Mouse (Mus musculus): ENCODE measurements at regions not wholly inside any gene's neighbourhood (a gene's known extent, or its start where the extent isn't known, plus 50 kb on each side); places are given as distances from the start of the nearest gene placed in this dataset.

- Histone ChIP-seq H3K27ac (ENCODE audit: low read depth, low read length) (no peak overlapping the region), H3K4me2 (ENCODE audit: low read depth, low read length, severe bottlenecking) (no peak overlapping the region), H3K27me3 (ENCODE audit: control insufficient read depth, insufficient read depth, low read length) (no peaks in the 10 kb centered on the region), H3K4me1 (replicated peaks; ENCODE audit: control insufficient read depth, insufficient read depth, low read length) (no peaks in the 10 kb centered on the region), H3K9me3 (ENCODE audit: control insufficient read depth, low read length) (no peaks in the 10 kb centered on the region), H3K36me3 (ENCODE audit: control insufficient read depth, insufficient read depth, low read length) (no peaks in the 10 kb centered on the region), H3K9ac (ENCODE audit: low read length) (no peak overlapping the region), H3K4me3 (ENCODE audit: low read depth, low read length) (no peak overlapping the region)
- no peak for ATAC-seq (replicated peaks; ENCODE audit: low FRiP score)
- 90% methylated on average over 4 of the region's 4 CpGs for WGBS
- DNase-seq (ENCODE audit: low spot score) = no peak
Observed at GRCm38 (mm10) chr3:117132897-117133296, 164.1 kb upstream of the Palmd start.

- no peaks in the 10 kb centered on the region for H3K36me3 ChIP-seq (ENCODE audit: control insufficient read depth, insufficient read depth, low read length)
- no peak overlapping the region for H3K4me2 ChIP-seq (ENCODE audit: low read depth, low read length, severe bottlenecking)
- ATAC-seq (replicated peaks; ENCODE audit: low FRiP score) (no peak), DNase-seq (ENCODE audit: low spot score) (no peak)
- 91% methylated on average over 3 of the region's 3 CpGs for WGBS
- no peak overlapping the region for H3K27ac ChIP-seq (ENCODE audit: low read depth, low read length)
- H3K4me1 ChIP-seq (replicated peaks; ENCODE audit: control insufficient read depth, insufficient read depth, low read length) = no peaks in the 10 kb centered on the region
- no peaks in the 10 kb centered on the region for H3K27me3 ChIP-seq (ENCODE audit: control insufficient read depth, insufficient read depth, low read length)
- no peak overlapping the region for H3K4me3 ChIP-seq (ENCODE audit: low read depth, low read length)
- H3K9ac ChIP-seq (ENCODE audit: low read length) = no peak overlapping the region
- H3K9me3 ChIP-seq (ENCODE audit: control insufficient read depth, low read length) = no peaks in the 10 kb centered on the region
Observed at GRCm38 (mm10) chr3:117122211-117122610, 153.4 kb upstream of the Palmd start.

- H3K36me3 ChIP-seq (ENCODE audit: control insufficient read depth, insufficient read depth, low read length) = no peaks in the 10 kb centered on the region
- H3K27me3 ChIP-seq (ENCODE audit: control insufficient read depth, insufficient read depth, low read length) = no peaks in the 10 kb centered on the region
- no peak overlapping the region for H3K27ac ChIP-seq (ENCODE audit: low read depth, low read length)
- H3K9ac ChIP-seq (ENCODE audit: low read length) = no peak overlapping the region
- DNase-seq (ENCODE audit: low spot score) = no peak
- H3K4me3 ChIP-seq (ENCODE audit: low read depth, low read length) = no peak overlapping the region
- no peaks in the 10 kb centered on the region for H3K9me3 ChIP-seq (ENCODE audit: control insufficient read depth, low read length)
- peak; percentile 75 for ATAC-seq (replicated peaks; ENCODE audit: low FRiP score)
- H3K4me1 ChIP-seq (replicated peaks; ENCODE audit: control insufficient read depth, insufficient read depth, low read length) = no peaks in the 10 kb centered on the region
- no peak overlapping the region for H3K4me2 ChIP-seq (ENCODE audit: low read depth, low read length, severe bottlenecking)
- WGBS = 66% methylated on average over 13 of the region's 13 CpGs
Observed at GRCm38 (mm10) chr3:117120086-117121055, 151.6 kb upstream of the Palmd start.

- WGBS = 72% methylated on average over 5 of the region's 5 CpGs
- H3K4me2 ChIP-seq (ENCODE audit: low read depth, low read length, severe bottlenecking) = no peak overlapping the region
Observed at GRCm38 (mm10) chr3:117119576-117119975, 150.8 kb upstream of the Palmd start.

GRCm38 (mm10) chr3:117117838-117118237, 149.1 kb upstream of the Palmd start:
- WGBS = 55% methylated on average over 1 of the region's 1 CpGs
- Histone ChIP-seq H3K4me3 (ENCODE audit: low read depth, low read length) (no peak overlapping the region), H3K27me3 (ENCODE audit: control insufficient read depth, insufficient read depth, low read length) (no peaks in the 10 kb centered on the region), H3K27ac (ENCODE audit: low read depth, low read length) (no peak overlapping the region), H3K9me3 (ENCODE audit: control insufficient read depth, low read length) (no peaks in the 10 kb centered on the region), H3K36me3 (ENCODE audit: control insufficient read depth, insufficient read depth, low read length) (no peaks in the 10 kb centered on the region), H3K9ac (ENCODE audit: low read length) (no peak overlapping the region), H3K4me2 (ENCODE audit: low read depth, low read length, severe bottlenecking) (no peak overlapping the region), H3K4me1 (replicated peaks; ENCODE audit: control insufficient read depth, insufficient read depth, low read length) (no peaks in the 10 kb centered on the region)
- ATAC-seq (replicated peaks; ENCODE audit: low FRiP score) (no peak), DNase-seq (ENCODE audit: low spot score) (no peak)

More at GRCm38 (mm10) chr3:117119576-117119975, 150.8 kb upstream of the Palmd start:
- no peaks in the 10 kb centered on the region for H3K4me1 ChIP-seq (replicated peaks; ENCODE audit: control insufficient read depth, insufficient read depth, low read length)
- H3K27me3 ChIP-seq (ENCODE audit: control insufficient read depth, insufficient read depth, low read length) = no peaks in the 10 kb centered on the region
- H3K27ac ChIP-seq (ENCODE audit: low read depth, low read length) = no peak overlapping the region
- no peak overlapping the region for H3K9ac ChIP-seq (ENCODE audit: low read length)
- H3K4me3 ChIP-seq (ENCODE audit: low read depth, low read length) = no peak overlapping the region
- ATAC-seq (replicated peaks; ENCODE audit: low FRiP score) (no peak), DNase-seq (ENCODE audit: low spot score) (no peak)
- H3K9me3 ChIP-seq (ENCODE audit: control insufficient read depth, low read length) = no peaks in the 10 kb centered on the region
- H3K36me3 ChIP-seq (ENCODE audit: control insufficient read depth, insufficient read depth, low read length) = no peaks in the 10 kb centered on the region

GRCm38 (mm10) chr3:117116210-117116609, 147.4 kb upstream of the Palmd start:
- DNase-seq (ENCODE audit: low spot score) (no peak), ATAC-seq (replicated peaks; ENCODE audit: low FRiP score) (no peak)
- no peaks in the 10 kb centered on the region for H3K36me3 ChIP-seq (ENCODE audit: control insufficient read depth, insufficient read depth, low read length)
- no peaks in the 10 kb centered on the region for H3K9me3 ChIP-seq (ENCODE audit: control insufficient read depth, low read length)
- no peak overlapping the region for H3K4me2 ChIP-seq (ENCODE audit: low read depth, low read length, severe bottlenecking)
- no peaks in the 10 kb centered on the region for H3K27me3 ChIP-seq (ENCODE audit: control insufficient read depth, insufficient read depth, low read length)
- 86% methylated on average over 2 of the region's 2 CpGs for WGBS
- no peak overlapping the region for H3K9ac ChIP-seq (ENCODE audit: low read length)
- H3K27ac ChIP-seq (ENCODE audit: low read depth, low read length) = no peak overlapping the region
- H3K4me1 ChIP-seq (replicated peaks; ENCODE audit: control insufficient read depth, insufficient read depth, low read length) = no peaks in the 10 kb centered on the region
- no peak overlapping the region for H3K4me3 ChIP-seq (ENCODE audit: low read depth, low read length)

GRCm38 (mm10) chr3:117112766-117113165, 144.0 kb upstream of the Palmd start:
- Histone ChIP-seq H3K9ac (ENCODE audit: low read length) (no peak overlapping the region), H3K4me1 (replicated peaks; ENCODE audit: control insufficient read depth, insufficient read depth, low read length) (no peaks in the 10 kb centered on the region), H3K4me3 (ENCODE audit: low read depth, low read length) (no peak overlapping the region), H3K27ac (ENCODE audit: low read depth, low read length) (no peak overlapping the region), H3K4me2 (ENCODE audit: low read depth, low read length, severe bottlenecking) (no peak overlapping the region), H3K36me3 (ENCODE audit: control insufficient read depth, insufficient read depth, low read length) (no peaks in the 10 kb centered on the region), H3K9me3 (ENCODE audit: control insufficient read depth, low read length) (no peaks in the 10 kb centered on the region), H3K27me3 (ENCODE audit: control insufficient read depth, insufficient read depth, low read length) (no peaks in the 10 kb centered on the region)
- ATAC-seq (replicated peaks; ENCODE audit: low FRiP score) = no peak
- DNase-seq (ENCODE audit: low spot score) = no peak
- WGBS = 89% methylated on average over 3 of the region's 3 CpGs

GRCm38 (mm10) chr3:117112304-117112703, 143.5 kb upstream of the Palmd start:
- H3K4me2 ChIP-seq (ENCODE audit: low read depth, low read length, severe bottlenecking) = no peak overlapping the region
- H3K4me1 ChIP-seq (replicated peaks; ENCODE audit: control insufficient read depth, insufficient read depth, low read length) = no peaks in the 10 kb centered on the region
- H3K27ac ChIP-seq (ENCODE audit: low read depth, low read length) = no peak overlapping the region
- H3K4me3 ChIP-seq (ENCODE audit: low read depth, low read length) = no peak overlapping the region
- no peaks in the 10 kb centered on the region for H3K27me3 ChIP-seq (ENCODE audit: control insufficient read depth, insufficient read depth, low read length)
- WGBS = 92% methylated on average over 4 of the region's 4 CpGs
- H3K9me3 ChIP-seq (ENCODE audit: control insufficient read depth, low read length) = no peaks in the 10 kb centered on the region
- no peak overlapping the region for H3K9ac ChIP-seq (ENCODE audit: low read length)
- no peak for ATAC-seq (replicated peaks; ENCODE audit: low FRiP score)
- no peaks in the 10 kb centered on the region for H3K36me3 ChIP-seq (ENCODE audit: control insufficient read depth, insufficient read depth, low read length)
- no peak for DNase-seq (ENCODE audit: low spot score)

All from forebrain, embryonic 11.5 days (tissue).